Mouse (Mus musculus): ENCODE measurements around the gene Apc2. TPM values are rescaled to one million over a fixed set of nuclear protein-coding genes. Genes with fewer than 3 reads are reported as not detected.

The Apc2 gene
- total and polyA plus RNA-seq, 3 experiments: 0.07 to 0.13 TPM; not detected in 1

- H3K4me3 ChIP-seq (replicated peaks in 1 of 3; ENCODE audit: low read depth in 2 of 3, low read length in 2 of 3, poor library complexity in 1 of 3): peak overlapping the region in 1 of 3 experiments; percentile 2
- H3K79me2 ChIP-seq (replicated peaks; ENCODE audit: control insufficient read depth, extremely low read depth, insufficient read depth, poor library complexity, severe bottlenecking): no peaks in the 10 kb centered on the region
- 0 out of 2 replicates have a peak overlapping the region, but pooled peaks have one; percentile 1 for H3K4me2 ChIP-seq (ENCODE audit: insufficient read depth, low read depth, poor library complexity, severe bottlenecking)
- no peak overlapping the region for H3K9ac ChIP-seq (ENCODE audit: insufficient read depth, low read depth)
- in situ Hi-C loops (cut with MboI; ENCODE audit: low pct_ligation_motif_present, low pct_unique_long_range_greater_than_20kb, low sequenced_read_pairs): no loop called here
- TF ChIP-seq USF2 (conservative IDR thresholded peaks at IDR 0.05; ENCODE audit: low read depth, low read length) (no peak), EP300 (IDR thresholded peaks at IDR 0.05; ENCODE audit: low read length) (no peak), GABPA (IDR thresholded peaks at IDR 0.05; ENCODE audit: insufficient replicate concordance, low read depth, low read length) (no peak), ETS1 (conservative IDR thresholded peaks at IDR 0.05; ENCODE audit: low read depth, low read length) (no peak), TCF12 (IDR thresholded peaks at IDR 0.05; ENCODE audit: low read depth, low read length) (no peak), PAX5 (IDR thresholded peaks at IDR 0.05; ENCODE audit: low read length) (no peak), JUND (conservative IDR thresholded peaks at IDR 0.05; ENCODE audit: low read depth, low read length) (no peak), MXI1 (IDR thresholded peaks at IDR 0.05; ENCODE audit: low read depth, low read length) (no peak), RCOR1 (conservative IDR thresholded peaks at IDR 0.05; ENCODE audit: low read depth, low read length) (no peak), IRF4 (IDR thresholded peaks at IDR 0.05; ENCODE audit: low read depth, low read length) (no peak), MEF2A (IDR thresholded peaks at IDR 0.05; ENCODE audit: borderline replicate concordance, low read depth, low read length) (no peak), ZC3H11A (IDR thresholded peaks at IDR 0.05; ENCODE audit: low read depth, low read length) (no peak), NRF1 (IDR thresholded peaks at IDR 0.05; ENCODE audit: low read depth, low read length) (no peak), USF1 (IDR thresholded peaks at IDR 0.05; ENCODE audit: low read depth, low read length) (no peak)
- no peak for DNase-seq (ENCODE audit: extremely low read depth)
- dilution Hi-C loops (cut with MboI; ENCODE audit: extremely low pct_ligation_motif_present, extremely low pct_unique_long_range_greater_than_20kb, low sequenced_read_pairs): no loop called here
- no peaks in the 10 kb centered on the region for H3K9me3 ChIP-seq (replicated peaks; ENCODE audit: low read length)
- peaks cover 86% of the 10 kb centered on the region for H3K27me3 ChIP-seq (replicated peaks)
- H3K36me3 ChIP-seq (replicated peaks in 1 of 2; ENCODE audit: control insufficient read depth in 1 of 2, insufficient read depth in 1 of 2, low read length in 1 of 2): no peaks in the 10 kb centered on the region
- no peak overlapping the region for H3K27ac ChIP-seq (ENCODE audit: insufficient read depth, low read depth)
- peaks cover 0 to 9% of the 10 kb centered on the region in 2 experiments; a peak in 3 of 4 replicates for H3K4me1 ChIP-seq (ENCODE audit: control insufficient read depth in 1 of 2, insufficient read depth in 2 of 2)
These were observed 8.7 kb downstream of the Apc2 start for GRCm38 (mm10) chr10:80304458-80304857.

- TF ChIP-seq NRF1 (IDR thresholded peaks at IDR 0.05; ENCODE audit: low read depth, low read length): peak; percentile 49; the same call in 1 of the 2 replicates
- TF ChIP-seq MAX (IDR thresholded peaks at IDR 0.05; ENCODE audit: low read length): 0 out of 2 replicates have a peak, but pooled peaks have one; percentile 26
- TF ChIP-seq POLR2AphosphoS2 (IDR thresholded peaks at IDR 0.05; ENCODE audit: low read depth, low read length): no peak
- H3K9ac ChIP-seq (ENCODE audit: insufficient read depth, low read depth): no peak overlapping the region
These were observed 9.1 kb downstream of the Apc2 start for GRCm38 (mm10) chr10:80304862-80305261.

More at GRCm38 (mm10) chr10:80304862-80305261, 9.1 kb downstream of the Apc2 start:
- in situ Hi-C loops (cut with MboI; ENCODE audit: low pct_ligation_motif_present, low pct_unique_long_range_greater_than_20kb, low sequenced_read_pairs) (no loop called here), dilution Hi-C loops (cut with MboI; ENCODE audit: extremely low pct_ligation_motif_present, extremely low pct_unique_long_range_greater_than_20kb, low sequenced_read_pairs) (no loop called here)
- H3K27ac ChIP-seq (ENCODE audit: insufficient read depth, low read depth): no peak overlapping the region
- H3K4me1 ChIP-seq (ENCODE audit: control insufficient read depth in 1 of 2, insufficient read depth in 2 of 2): peaks cover 0 to 9% of the 10 kb centered on the region in 2 experiments; a peak in 3 of 4 replicates
- no peaks in the 10 kb centered on the region for H3K79me2 ChIP-seq (replicated peaks; ENCODE audit: control insufficient read depth, extremely low read depth, insufficient read depth, poor library complexity, severe bottlenecking)
- H3K4me3 ChIP-seq (replicated peaks in 1 of 3; ENCODE audit: low read depth in 2 of 3, low read length in 2 of 3, poor library complexity in 1 of 3): peak overlapping the region in 1 of 3 experiments; percentile 2
- H3K36me3 ChIP-seq (replicated peaks in 1 of 2; ENCODE audit: control insufficient read depth in 1 of 2, insufficient read depth in 1 of 2, low read length in 1 of 2): no peaks in the 10 kb centered on the region
- H3K27me3 ChIP-seq (replicated peaks): peaks cover 83% of the 10 kb centered on the region
- peak overlapping the region; percentile 1; the same call in 1 of the 2 replicates for H3K4me2 ChIP-seq (ENCODE audit: insufficient read depth, low read depth, poor library complexity, severe bottlenecking)
- DNase-seq (ENCODE audit: extremely low read depth): peak; percentile 58
- H3K9me3 ChIP-seq (replicated peaks; ENCODE audit: low read length): no peaks in the 10 kb centered on the region
